Mouse (Mus musculus) activated CD4-positive, CD25-positive, alpha-beta regulatory T cell, adult 4 months (primary cell): ENCODE measurements around the gene Itgal. TPM values are rescaled to one million over a fixed set of nuclear protein-coding genes. Genes with fewer than 3 reads are reported as not detected.
"Not testable (repeated sequence)": the region's sequence is repeated elsewhere in the genome, so short reads cannot be mapped to it uniquely, and the experiment has no call there.

ENCODE experiments used
- ATAC-seq: one replicate; pipeline ENCODE4 v1.8.0; 2017
- polyA plus RNA-seq, 2 experiments: library from polyadenylated mRNA; unstranded; fragments of 100-300 nt; shearing (Covaris generic); gene quantifications; one replicate each; pipeline ENCODE4 v1.2.1; 2017

The Itgal gene
- polyA plus RNA-seq, 2 experiments from 2014 or later = 149 to 232 TPM

DNA sequence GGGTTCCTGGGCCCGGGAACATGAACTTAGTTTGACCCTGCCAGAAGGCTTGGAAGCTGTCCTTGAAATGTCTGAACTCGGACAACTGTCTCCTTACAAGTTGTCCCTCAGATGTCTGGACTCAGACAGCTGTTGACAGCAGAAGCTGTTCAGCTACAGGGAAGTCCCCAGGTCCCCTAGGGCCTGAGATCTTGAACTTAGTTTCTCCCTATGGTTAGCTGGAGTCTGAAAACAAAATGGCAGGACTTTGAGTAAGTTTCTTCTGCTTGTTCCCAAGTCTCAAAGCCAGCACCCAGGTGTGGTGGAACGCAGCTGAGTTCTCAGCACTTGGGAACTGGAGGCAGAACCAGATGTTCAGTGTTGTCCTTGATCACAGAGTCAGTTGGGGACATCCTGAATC, 16.0 kb upstream of the Itgal start:
- no peak for ATAC-seq

DNA sequence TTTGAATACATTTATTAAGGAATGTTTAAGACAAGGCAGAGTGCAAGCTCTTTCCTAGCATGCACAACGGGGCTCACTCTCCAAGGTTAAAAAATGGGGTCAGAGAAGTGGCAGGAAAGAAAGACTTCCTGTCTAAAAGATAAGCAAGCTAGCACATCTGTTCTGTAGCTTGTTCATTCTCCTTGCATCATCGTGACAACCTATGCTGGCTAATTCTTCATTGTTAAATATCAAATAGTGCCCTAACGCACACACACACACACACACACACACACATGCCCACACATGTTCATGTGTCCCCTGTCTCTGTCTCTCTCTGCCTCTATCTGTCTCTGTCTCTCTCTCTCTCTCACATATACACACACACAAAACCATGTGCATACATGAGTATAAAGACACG, 14.9 kb upstream of the Itgal start:
- no peak for ATAC-seq

DNA sequence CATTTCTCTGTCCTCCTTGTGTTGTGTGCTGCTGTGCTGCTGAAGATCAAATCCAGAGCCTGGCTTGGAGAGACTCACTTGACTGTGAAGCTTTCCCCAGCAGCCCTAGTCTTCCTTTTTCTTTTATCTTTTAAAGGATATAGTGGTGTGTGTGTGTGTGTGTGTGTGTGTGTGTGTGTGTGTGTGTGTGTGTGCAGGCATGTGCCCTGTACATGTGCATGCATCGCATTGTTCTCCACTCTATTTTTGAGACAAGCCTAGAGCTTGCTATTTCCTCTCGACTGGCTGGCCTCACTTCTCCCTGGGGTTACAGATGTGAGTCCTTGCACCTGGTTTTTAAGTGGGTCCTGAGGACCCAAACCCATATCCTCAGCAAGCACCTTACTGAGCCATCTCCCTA, 13.9 kb upstream of the Itgal start:
- no peak for ATAC-seq

DNA sequence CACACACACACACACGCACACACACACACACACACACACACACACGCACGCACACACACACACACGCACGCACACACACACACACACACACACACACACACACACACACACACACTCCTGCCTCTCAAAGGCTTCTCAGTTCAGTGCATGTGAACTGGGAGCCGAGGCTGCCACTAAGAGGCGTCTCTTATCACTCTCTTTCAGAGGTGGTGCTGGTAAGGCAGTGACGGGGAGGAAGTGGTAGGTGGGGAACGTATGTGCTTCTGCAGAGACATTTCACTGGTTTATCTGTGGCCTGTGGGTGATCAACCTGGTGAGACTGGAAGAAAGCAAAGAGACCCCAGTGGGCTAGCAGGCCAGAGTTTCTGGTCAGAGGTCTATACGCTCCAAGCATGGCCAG, 10.9 kb upstream of the Itgal start:
- ATAC-seq = peak; percentile 77

DNA sequence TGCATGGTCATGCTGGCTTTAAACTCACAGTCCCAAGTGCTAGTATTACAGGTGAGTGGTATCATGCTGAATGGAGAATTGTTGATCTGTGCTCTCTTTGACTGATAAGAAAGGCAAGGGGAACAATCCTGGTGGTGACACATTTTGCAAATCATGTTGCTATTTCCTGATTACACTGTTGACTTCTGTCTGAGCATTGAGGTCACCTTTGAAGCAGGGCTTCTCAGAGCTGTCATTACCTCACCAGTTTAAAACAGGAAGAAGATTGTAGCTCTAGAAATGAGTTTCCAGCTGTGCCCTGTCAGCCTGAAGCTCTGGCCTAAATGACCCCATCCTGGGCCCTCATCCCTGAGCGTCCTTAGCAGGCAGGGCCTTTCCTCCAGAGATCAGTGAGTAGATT, 8.1 kb upstream of the Itgal start:
- peak; percentile 81 for ATAC-seq

DNA sequence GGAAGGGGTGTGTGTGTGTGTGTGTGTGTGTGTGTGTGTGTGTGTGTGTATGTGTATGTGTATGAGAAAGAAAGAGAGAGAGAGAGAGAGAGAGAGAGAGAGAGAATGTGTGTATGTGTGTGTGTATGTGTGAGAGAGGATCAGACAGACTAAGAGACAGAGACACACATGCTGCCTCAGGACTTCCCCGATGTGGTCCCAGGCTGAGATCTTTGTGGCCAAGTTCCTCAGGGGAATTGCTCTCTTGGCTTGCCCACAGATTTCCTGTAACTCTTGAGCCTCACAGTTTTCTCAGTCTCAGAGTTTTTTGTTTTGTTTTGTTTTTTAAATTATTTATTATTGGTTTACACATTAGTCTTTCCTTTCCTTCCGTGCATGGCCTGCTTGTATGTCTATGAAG, 6.8 kb upstream of the Itgal start:
- ATAC-seq = no peak

DNA sequence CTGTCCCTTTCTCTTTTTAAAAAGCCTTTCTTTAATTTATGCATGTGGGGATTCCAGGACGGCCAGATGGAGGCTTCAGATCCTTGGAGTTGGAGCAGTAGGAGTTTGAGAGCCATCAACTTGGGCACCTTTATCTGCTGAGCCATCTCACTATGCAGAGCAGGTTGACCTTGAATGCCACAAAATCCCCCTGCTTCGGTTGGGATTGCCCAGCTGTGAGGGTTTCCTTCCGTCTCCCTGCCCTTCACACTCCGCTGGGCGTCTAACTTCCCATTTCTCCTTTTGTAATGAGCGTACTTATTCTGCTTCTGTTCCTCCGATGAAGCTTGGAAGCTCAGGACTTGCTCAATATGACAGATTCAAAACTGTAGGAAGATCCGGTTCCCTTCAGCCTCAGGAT, 5.9 kb upstream of the Itgal start:
- ATAC-seq = no peak

DNA sequence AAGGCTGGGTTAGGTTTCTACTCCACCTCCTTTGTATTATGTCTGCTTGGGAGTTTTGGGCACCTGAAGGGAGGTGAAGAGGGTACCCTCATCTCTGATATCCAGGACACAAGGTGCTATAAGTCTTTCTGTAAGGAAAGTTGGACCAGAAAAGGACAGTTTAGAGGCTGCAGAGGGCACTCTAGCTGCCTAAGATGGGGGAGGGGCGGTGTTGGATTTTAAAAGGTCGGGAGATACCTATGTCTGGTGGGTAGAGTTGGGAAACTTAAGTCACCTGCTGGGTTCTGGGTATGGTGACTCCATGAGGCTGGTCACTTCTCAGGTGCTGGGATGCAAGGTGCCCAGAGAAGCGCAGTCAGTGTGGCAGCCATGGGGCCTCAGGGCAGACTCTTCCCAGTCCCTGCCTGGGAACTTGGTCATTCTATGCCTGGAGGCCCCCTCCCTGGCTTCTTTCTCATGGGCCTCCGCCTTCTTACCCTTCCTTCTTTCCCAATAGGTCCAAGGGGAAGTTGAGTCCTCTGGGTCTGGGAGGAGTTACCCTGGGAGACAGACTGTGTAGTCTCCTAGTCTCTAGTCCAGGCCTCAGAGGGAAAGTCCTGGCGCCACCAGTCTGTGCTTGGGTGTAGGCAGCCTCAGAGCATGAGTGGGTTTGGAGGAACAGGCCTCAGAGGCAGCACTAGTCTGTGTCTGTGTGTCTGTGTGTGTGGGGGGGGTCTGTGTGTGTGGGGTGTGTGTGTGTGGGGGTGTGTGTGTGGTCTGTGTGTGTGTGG, 911 bp downstream of the Itgal start:
- ATAC-seq = no peak

DNA sequence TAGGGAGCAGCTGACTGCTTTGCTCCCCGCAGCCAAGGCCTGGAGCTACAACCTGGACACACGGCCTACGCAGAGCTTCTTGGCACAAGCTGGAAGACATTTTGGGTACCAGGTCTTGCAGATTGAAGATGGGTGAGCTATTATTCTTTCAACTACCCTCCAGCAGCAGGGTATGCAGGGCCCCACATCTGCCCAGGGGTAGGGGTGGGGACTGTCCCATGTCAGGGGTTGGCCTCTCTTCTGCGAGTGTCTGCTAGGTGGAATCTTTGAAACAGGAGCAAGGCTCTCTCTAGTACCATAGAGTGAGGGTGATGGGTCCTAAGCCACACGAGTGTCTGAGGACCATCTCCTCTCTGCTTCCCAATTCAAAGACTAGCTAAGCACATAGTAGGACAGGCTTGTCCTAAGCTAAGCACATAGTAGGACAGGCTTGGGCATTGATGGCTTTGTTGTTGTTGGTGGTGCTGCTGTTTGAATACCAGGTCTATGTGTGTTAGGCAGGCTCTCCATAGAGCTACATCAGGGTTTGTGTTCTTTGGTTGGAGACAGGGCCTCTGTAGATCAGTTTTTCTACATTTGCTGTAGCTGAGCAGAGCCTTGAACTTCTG, 1.6 kb downstream of the Itgal start:
- peak; percentile 22 for ATAC-seq

DNA sequence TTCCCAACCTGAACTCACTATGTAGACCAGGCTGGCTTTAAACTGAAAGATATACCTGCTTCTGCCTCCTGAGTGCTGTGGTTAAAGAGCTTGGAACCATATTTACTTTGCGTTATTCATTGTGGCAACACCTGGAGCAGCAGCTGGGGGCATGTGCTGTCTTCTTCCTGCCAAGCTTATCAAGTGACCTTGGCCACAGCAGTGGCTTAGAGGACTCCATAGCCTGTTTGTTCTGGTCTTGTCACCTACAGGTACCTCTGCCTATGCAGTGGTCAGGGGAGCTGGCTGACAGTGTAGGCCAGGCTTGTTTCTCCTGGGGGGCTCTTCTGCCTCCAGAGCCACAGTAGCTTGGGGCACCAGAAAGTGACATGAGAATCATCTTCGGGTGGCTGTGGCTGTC, 12.4 kb downstream of the Itgal start:
- no peak for ATAC-seq

DNA sequence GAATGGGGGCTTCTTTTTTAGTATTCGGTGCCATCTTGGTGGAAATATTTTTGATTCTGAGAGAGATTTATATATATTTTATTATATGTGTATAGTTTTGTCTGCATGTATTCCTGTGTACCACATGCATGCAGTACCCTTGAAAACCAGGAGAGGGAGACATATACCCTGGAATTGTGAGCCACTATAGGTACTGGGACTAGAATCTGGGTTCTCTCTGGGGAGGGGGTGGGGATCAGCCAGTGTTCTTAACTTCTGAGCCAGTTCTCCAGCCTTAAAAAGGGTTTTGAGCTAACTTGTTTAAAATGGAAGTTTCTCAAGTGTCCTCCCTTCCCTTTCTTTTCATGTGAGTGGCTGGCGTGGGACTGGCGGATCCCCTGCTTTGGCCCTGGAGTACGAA, 12.8 kb downstream of the Itgal start:
- ATAC-seq = no peak

DNA sequence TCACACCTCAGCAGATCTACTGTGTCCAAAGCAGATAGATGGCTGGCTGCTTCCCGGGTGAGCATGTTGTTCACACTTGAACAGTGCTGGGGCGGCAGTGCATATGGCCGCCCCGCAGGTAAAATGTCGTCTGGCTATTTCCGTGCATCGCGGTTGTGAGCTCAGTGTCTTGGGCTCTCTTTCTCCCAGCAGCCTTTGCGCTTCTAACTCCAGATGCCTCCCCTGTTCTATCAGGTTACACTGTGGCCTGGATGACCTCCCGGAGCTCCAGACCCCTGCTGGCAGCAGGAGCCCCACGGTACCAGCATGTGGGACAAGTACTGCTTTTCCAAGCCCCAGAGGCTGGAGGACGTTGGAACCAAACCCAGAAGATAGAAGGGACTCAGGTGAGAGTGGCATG, 13.9 kb downstream of the Itgal start:
- no peak for ATAC-seq

DNA sequence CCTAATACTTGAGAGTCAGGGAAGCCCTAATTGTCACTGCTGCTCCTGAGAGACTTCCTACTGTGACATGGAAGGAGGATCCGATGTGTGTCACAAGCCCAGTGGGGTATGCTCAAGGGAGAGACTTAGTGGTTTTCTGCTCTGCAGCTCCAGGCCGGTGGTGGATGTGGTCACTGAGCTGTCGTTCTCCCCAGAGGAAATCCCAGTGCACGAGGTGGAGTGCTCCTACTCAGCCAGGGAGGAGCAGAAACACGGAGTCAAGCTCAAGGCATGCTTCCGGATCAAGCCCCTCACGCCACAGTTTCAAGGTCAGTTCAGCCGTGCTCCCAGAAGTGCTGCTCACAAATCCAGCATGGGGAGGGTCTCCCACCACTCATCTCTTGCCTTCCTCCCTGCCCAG, 17.9 kb downstream of the Itgal start:
- ATAC-seq = no peak

DNA sequence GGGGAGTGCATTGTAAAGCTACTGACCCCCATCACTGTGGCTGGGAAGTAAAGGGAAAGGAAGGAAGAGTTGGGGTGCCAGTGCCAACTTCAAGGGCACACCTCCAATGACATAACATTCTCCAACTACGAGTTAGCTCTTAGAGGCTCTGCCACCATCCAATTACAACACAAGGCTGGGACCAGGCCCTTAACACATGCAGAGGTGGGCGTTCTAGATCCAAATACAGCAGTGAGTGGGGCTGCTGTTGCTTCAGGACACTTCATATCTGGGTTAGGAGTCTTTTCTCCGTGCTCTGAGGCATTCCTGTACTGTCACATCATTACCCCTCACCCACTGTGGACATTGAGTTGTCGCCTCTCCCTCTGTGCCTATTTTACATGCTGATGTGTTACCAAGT, 25.0 kb downstream of the Itgal start:
- ATAC-seq = no peak

DNA sequence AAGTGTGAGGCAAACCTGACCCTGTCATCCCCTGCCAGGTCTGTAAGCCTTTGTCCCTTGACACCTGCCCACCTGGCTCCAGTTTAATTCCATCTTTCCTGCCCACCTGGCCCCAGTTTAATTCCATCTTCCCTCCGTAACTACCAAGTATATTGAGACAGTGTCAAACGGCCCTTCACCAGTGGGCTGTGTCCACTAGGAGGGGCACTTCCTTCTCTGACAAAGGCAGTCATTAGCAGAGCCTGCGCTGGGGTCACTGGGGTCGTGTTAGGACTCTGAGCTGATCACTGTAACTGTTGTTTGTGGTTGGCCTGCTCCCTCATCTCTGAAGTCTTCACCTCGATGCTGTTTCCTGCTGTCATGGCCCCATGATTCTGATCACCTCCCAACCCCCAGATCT, 26.0 kb downstream of the Itgal start:
- ATAC-seq = no peak

DNA sequence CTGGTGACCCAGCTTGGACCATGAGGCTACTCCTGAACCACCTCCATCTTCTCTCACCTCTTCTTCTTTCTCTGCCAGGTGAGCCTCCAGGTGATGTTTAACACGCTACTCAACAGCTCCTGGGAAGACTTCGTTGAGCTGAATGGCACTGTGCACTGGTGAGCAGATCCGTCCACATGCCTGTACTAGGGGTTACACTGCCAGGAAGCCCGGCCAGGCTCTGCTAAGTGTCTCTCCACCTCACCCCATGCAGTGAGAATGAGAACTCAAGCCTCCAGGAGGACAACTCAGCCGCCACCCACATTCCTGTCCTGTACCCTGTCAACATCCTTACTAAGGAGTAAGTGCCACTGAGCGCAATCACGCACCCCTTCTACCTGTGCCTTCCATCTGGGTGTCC, 28.9 kb downstream of the Itgal start:
- no peak for ATAC-seq

DNA sequence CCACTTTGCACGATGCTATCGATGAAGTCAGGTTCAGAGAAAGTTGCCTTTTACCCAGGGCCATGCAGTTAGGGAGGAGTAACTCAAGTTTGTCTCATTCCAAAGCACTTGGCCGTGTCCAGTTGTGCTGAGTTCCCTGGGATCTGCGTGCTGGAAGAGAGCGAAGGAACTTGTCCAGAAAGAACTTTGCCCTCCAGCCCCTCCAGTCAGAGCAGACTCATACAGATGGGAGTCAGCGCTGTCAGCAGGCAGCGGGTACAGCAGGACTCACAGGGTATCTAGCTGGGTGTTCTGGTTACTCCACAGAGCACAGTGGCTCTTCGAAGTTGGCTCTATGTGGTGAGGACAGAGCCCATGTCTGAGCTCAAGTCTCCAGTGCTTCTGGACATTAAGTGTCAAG, 29.5 kb downstream of the Itgal start:
- ATAC-seq = no peak

DNA sequence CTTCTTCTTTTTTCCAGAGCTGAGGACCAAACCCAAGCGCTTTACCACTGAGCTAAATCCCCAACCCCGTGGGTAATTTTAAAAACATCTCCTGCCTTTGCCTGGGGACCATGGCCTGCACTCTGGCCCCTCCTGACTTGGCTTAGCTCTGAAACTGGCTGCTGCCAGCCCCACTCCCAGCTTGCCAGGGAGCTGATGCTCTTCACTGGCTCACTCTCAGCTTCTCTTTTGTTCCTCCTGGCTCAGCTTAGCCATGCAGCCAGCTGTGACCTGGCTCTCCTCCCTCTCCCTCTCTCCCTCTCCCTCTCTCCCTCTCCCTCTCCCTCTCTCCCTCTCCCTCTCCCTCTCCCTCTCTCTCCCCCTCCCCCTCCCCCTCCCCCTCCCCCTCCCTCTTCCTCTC, 30.6 kb downstream of the Itgal start:
- ATAC-seq = no peak

DNA sequence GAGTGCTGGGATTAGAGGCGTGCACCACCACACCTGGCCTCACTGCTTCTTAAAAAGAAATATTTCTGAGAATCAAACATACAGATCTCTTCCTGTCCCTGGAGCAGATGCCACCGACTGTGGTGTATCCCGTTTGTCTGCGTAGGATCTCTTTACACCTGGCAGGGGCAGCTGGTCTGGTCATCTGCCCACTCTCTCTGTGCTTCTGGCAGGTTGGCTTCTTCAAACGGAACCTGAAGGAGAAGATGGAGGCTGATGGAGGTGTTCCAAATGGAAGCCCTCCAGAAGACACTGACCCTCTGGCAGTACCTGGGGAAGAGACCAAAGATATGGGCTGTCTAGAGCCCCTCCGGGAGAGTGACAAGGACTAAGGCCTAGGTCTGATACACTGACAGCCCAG, 37.2 kb downstream of the Itgal start:
- no peak for ATAC-seq

DNA sequence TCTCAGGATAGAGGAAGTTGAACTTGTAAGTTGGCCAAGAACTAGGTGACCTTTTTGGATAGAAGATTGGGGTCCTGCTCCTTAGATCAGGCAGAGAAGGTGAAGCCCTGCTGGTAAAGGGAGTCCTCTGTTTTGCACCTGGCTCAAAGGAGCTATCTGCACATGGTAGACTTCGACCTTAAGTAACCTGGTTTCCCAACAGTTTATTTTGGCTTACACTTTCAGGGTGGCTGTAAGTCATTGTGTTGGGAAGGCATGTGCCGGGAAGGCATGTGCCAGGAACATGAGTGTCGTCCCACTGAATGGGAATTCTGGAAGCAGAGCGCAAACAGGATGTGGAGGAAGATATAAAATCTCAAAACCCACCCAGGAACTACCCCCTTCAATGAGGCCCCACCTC, 39.5 kb downstream of the Itgal start:
- ATAC-seq = no peak

DNA sequence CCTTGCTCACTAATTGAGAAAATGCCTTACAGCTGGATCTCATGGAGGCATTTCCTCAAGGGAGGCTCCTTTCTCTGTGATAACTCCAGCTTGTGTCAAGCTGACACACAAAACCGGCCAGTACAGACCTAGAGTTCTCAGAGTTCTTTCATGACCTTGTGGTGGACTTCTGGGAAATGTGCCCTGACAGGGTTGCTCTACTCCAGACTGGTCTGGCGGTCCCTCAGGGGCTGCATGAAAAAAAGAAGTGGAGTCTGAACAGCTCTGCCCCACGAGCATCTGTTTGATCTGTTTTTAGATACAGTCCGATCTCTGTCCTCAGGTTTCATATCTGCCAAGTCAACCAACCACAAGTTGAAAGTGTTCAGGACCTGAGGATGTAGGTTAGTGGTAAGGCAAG, 41.6 kb downstream of the Itgal start:
- ATAC-seq = no peak

DNA sequence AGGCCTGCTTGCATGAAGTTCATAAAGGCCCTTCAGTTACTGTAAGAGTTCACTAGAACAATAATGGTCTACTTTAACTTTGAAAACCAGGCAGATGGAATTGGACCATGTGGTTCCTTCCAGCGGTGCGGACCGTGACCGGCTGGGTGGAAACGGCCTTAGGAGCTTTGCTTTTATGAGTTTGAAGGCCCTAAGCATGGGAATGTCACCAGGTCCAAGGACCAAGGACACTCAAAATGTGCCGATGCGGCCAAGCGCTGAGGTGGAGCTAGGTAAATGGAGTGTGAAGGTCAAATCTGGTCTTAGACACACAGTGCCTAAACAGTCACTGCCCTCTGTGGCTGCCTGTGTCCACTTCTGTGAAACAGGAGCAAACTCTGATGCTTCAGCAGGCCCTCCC, 45.3 kb downstream of the Itgal start:
- no peak for ATAC-seq

DNA sequence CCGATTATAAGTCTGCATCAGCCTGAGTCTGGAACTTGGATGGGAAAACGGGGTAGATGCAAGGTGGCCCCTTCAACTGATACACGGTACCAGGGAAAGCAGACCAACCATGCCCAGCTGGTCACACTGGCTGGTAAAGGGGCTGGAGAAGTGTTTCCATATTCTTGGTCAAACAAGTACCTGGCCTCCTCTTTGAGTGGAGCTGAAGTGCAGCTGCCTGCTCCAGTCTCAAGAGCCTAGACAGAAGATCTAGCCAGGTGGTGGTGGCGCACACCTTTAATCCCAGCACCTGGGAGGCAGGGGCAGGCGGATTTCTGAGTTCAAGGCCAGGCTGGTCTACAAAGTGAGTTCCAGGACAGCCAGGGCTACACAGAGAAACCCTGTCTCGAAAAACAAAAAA, 45.8 kb downstream of the Itgal start:
- not testable (repeated sequence) for ATAC-seq

DNA sequence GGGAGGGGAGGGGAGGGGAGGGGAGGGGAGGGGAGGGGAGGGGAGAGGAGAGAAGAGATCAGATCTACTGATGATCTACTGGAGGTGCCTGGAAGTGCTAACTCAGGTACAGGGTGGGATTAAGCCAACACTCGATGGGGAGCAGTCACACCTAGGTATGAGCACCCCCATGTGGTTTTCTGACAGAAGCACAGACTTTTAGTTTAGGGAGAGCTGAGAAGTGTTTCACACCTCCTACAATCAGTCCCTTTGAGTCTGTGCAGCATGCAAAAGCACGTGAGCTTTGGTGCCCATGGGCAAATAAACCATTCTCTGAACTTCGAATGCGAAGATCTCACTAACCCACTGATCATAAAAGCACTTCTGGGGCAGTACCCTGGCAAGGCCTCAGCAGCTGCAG, 46.3 kb downstream of the Itgal start:
- peak; percentile 45 for ATAC-seq

DNA sequence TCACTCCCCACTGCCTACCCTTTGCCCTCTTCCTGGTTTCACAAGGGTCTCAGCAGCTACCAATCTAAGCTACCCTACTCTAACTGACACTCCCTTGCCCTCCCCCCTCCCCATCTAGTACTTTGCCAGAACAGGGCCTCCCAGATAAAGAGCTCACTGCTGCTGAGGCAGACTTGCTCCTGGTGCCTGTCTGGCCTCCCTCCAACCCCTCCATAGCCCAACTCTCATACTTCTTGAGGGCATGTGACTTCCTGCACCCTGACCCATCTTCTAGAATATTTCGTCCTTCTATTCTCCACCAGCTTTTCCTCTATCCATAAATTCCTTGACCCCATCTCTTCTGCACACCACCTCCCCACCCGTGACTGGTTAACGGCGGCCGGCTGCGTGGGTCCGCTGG, 46.8 kb downstream of the Itgal start:
- no peak for ATAC-seq
